Mouse (Mus musculus): ENCODE results near the gene Epm2a. TPM values are rescaled to one million over a fixed set of nuclear protein-coding genes. Genes with fewer than 3 reads are reported as not detected.
A peak's percentile ranks its signal among the peaks of the same experiment; 100 is the strongest.
"Not testable (repeated sequence)": the region's sequence is repeated elsewhere in the genome, so short reads cannot be mapped to it uniquely, and the experiment has no call there.

Gene Epm2a
- polyA plus RNA-seq, 1 experiment from 2014 or later, result 0.13 TPM

DNA sequence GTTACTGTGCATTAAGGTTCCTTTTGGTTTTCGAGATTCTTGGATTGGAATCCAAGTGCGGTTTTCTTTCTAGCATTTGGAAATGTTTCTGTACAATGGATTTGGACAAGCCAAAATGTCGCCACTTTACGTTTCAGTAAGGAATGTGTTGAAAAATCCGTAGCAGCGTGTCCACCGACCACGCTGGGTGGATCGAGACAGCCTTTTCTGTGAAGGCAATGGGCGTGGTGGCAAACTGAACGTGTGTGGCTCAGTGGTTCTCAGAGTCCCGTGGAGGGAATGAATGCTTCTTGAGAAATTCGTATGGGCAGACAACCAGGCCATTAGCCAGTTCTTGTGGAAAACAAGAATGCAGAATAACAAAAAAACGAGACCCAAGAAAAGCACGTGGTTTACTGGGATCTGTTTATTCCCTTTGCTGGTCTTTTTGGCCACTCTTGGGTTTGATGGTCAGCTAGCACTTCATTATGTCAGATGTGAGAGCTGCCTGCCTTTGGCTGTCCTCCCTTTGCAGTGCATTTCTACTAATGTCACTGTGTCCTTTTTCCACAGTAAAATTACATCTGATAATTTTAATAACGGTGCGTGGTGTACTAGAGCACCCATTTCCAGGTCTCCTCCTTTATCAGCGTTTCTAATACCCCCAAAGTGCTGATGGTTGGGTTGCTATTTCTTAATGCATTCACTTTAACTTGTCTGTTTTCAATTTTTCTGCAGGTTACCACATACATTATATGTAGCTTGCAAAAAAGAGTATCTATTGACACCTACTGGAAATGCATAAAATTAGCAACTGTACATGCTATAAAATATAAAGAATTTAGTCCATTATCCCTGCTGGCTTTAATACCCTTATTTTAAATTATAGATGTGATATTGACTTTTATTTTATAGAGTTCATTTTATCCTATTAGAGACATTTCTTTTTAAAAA lies 1.6 kb downstream of the Epm2a start:
- Histone ChIP-seq H3K9me3 (replicated peaks) (no peaks in the 10 kb centered on the region), H3K27ac (no peak overlapping the region), H3K4me1 (peaks cover 19% of the 10 kb centered on the region), H3K9ac (no peak overlapping the region), H3K4me3 (no peak overlapping the region), H3K27me3 (replicated peaks) (no peaks in the 10 kb centered on the region), H3K4me2 (peak overlapping the region; percentile 92), H3K36me3 (no peaks in the 10 kb centered on the region)
- WGBS (ENCODE audit: insufficient replicate concordance), result 65% methylated on average over 18 of the region's 18 CpGs
- no peak for ATAC-seq

DNA sequence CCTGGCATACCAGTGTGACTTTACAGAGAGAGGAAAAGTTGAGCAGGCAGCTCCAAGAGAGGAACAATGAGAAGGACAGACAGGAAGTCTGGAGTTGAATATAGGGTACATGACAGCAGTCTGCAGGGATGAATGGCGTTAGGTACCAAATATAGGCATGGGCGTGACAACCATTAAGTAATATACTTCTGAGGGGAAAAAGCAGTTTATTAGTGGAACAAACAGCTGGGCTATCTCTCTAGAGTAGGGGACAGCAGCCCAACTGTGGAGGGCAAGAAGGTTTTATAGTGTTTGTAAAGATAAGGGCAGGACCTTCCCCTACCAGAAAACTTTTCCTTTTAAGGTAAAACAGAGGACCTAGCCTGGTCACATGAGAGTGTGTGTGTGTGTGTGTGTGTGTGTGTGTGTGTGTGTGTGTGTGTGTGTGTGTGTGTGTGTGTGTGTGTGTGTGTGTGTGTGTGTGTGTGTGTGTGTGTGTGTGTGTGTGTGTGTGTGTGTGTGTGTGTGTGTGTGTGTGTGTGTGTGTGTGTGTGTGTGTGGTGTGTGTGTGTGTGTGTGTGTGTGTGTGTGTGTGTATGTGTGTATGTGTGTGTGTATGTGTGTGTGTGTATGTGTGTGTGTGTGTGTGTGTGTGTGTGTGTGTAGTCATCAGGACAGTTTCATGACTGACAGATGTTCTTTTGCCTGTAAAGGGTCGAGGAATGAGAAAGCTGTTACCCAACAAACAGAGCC lies 7.2 kb downstream of the Epm2a start:
- not testable (repeated sequence) for H3K4me3 ChIP-seq; H3K36me3 ChIP-seq; H3K4me2 ChIP-seq; H3K4me1 ChIP-seq; H3K27me3 ChIP-seq (replicated peaks); H3K9ac ChIP-seq; H3K27ac ChIP-seq; H3K9me3 ChIP-seq (replicated peaks)
- WGBS (ENCODE audit: insufficient replicate concordance), result 57% methylated on average over 3 of the region's 3 CpGs
- peak; percentile 73 for ATAC-seq

DNA sequence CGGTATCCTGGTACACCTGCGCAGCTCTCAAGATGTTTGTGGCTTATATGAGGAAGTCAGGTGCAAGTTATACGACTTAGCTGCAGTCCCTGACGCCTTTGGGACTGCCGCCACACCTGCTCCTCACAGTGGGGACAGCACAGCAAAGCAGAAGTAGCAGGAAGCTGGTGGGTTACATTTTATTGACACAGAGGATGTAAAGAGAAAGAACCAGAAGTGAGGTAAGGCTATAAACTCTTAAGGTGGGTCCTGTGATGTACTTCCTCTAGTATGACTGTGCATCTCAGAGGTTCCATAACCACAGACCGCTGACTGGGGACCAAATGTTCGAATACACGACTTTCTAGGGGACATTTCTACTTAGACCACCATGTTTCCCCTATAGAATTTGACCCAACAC lies 11.4 kb downstream of the Epm2a start:
- Histone ChIP-seq H3K4me1 (no peaks in the 10 kb centered on the region; the same call in 1 of the 2 replicates), H3K9ac (no peak overlapping the region), H3K27me3 (replicated peaks) (no peaks in the 10 kb centered on the region), H3K4me2 (no peak overlapping the region), H3K4me3 (no peak overlapping the region), H3K9me3 (replicated peaks) (no peaks in the 10 kb centered on the region), H3K36me3 (no peaks in the 10 kb centered on the region), H3K27ac (no peak overlapping the region)
- ATAC-seq, result no peak
- 70% methylated on average over 8 of the region's 8 CpGs for WGBS (ENCODE audit: insufficient replicate concordance)

GRCm38 (mm10) chr10:11361985-11362692 lies 18.9 kb downstream of the Epm2a start:
- 50% methylated on average over 5 of the region's 5 CpGs for WGBS (ENCODE audit: insufficient replicate concordance)
- H3K27ac ChIP-seq, result no peak overlapping the region
- H3K36me3 ChIP-seq, result no peaks in the 10 kb centered on the region
- no peak overlapping the region for H3K9ac ChIP-seq
- H3K27me3 ChIP-seq (replicated peaks), result no peaks in the 10 kb centered on the region
- H3K9me3 ChIP-seq (replicated peaks), result no peaks in the 10 kb centered on the region
- no peak for ATAC-seq
- H3K4me3 ChIP-seq, result no peak overlapping the region
- no peaks in the 10 kb centered on the region for H3K4me1 ChIP-seq
- no peak overlapping the region for H3K4me2 ChIP-seq

GRCm38 (mm10) chr10:11362896-11363487 lies 19.8 kb downstream of the Epm2a start:
- Histone ChIP-seq H3K36me3 (no peaks in the 10 kb centered on the region), H3K4me2 (no peak overlapping the region), H3K4me1 (no peaks in the 10 kb centered on the region), H3K27me3 (replicated peaks) (no peaks in the 10 kb centered on the region), H3K9me3 (replicated peaks) (no peaks in the 10 kb centered on the region), H3K9ac (no peak overlapping the region), H3K27ac (no peak overlapping the region), H3K4me3 (no peak overlapping the region)
- no peak for ATAC-seq
- 77% methylated on average over 12 of the region's 12 CpGs for WGBS (ENCODE audit: insufficient replicate concordance)

GRCm38 (mm10) chr10:11381302-11381701 lies 38.1 kb downstream of the Epm2a start:
- Histone ChIP-seq H3K4me1 (no peaks in the 10 kb centered on the region), H3K36me3 (no peaks in the 10 kb centered on the region), H3K9me3 (replicated peaks) (no peaks in the 10 kb centered on the region), H3K4me2 (no peak overlapping the region), H3K4me3 (no peak overlapping the region), H3K27ac (no peak overlapping the region), H3K27me3 (replicated peaks) (no peaks in the 10 kb centered on the region), H3K9ac (no peak overlapping the region)
- no peak for ATAC-seq
- WGBS (ENCODE audit: insufficient replicate concordance), result 59% methylated on average over 2 of the region's 2 CpGs

DNA sequence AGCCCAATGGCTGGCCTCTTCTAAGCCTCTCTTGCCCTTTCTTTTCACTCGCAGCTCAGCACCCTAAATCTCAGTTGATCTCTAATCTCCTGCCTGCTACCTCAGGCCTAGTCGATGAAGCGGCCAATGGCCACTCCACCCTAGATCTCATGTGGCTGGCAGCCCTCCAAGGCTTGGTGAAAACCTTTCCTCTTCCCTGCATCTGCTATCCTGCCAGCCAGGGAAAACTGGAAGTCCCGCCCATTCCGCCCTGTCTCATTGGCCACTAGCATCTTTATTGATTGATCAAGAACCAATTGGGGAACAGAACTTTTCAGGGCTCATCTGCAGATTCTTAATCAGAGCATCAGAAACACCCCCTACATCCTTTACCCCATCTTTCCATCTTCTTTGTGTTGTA lies 67.7 kb downstream of the Epm2a start:
- Histone ChIP-seq H3K27ac (no peak overlapping the region), H3K4me1 (no peaks in the 10 kb centered on the region), H3K27me3 (replicated peaks) (no peaks in the 10 kb centered on the region), H3K9me3 (replicated peaks) (no peaks in the 10 kb centered on the region), H3K4me3 (no peak overlapping the region), H3K4me2 (no peak overlapping the region), H3K9ac (no peak overlapping the region), H3K36me3 (no peaks in the 10 kb centered on the region)
- ATAC-seq, result no peak
- 75% methylated on average over 5 of the region's 5 CpGs for WGBS (ENCODE audit: insufficient replicate concordance)

- H3K4me1 ChIP-seq, result no peaks in the 10 kb centered on the region
- no peak overlapping the region for H3K27ac ChIP-seq
- no peak overlapping the region for H3K9ac ChIP-seq
- WGBS (ENCODE audit: insufficient replicate concordance), result 69% methylated on average over 3 of the region's 3 CpGs
- H3K4me2 ChIP-seq, result no peak overlapping the region
- ATAC-seq, result no peak
- no peaks in the 10 kb centered on the region for H3K27me3 ChIP-seq (replicated peaks)
- H3K4me3 ChIP-seq, result no peak overlapping the region
- no peaks in the 10 kb centered on the region for H3K9me3 ChIP-seq (replicated peaks)
- H3K36me3 ChIP-seq, result no peaks in the 10 kb centered on the region
Observed at GRCm38 (mm10) chr10:11420071-11420470, 76.9 kb downstream of the Epm2a start.

GRCm38 (mm10) chr10:11429059-11429812 lies 86.0 kb downstream of the Epm2a start:
- Histone ChIP-seq H3K27ac (no peak overlapping the region), H3K27me3 (replicated peaks) (no peaks in the 10 kb centered on the region), H3K36me3 (no peaks in the 10 kb centered on the region), H3K4me1 (no peaks in the 10 kb centered on the region), H3K4me3 (no peak overlapping the region), H3K9ac (no peak overlapping the region), H3K4me2 (no peak overlapping the region), H3K9me3 (replicated peaks) (no peaks in the 10 kb centered on the region)
- no peak for ATAC-seq
- WGBS (ENCODE audit: insufficient replicate concordance), result 76% methylated on average over 12 of the region's 12 CpGs

- ATAC-seq, result no peak
Observed at GRCm38 (mm10) chr10:11436961-11437360, 93.8 kb downstream of the Epm2a start.

DNA sequence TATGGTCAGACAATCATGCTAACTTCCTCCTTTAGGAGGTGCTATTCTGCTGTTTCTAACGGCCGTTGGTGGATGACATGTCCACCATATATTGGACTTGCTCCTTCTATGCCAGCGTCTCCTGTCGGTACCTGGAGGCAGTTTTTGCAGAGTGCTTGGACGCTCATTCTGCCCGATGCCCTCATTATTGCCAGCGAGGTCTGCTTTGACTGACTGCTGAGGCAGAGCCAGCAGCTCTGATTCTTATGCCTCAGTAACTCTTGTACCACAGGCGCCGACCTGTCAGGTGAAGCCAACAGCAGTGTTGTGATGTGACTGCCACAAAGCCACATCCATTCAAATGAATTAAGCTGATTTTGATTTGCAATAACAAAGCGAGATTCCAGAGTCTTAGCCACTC lies 95.3 kb downstream of the Epm2a start:
- 76% methylated on average over 10 of the region's 10 CpGs for WGBS (ENCODE audit: insufficient replicate concordance)
- Histone ChIP-seq H3K9ac (no peak overlapping the region), H3K4me1 (no peaks in the 10 kb centered on the region), H3K27me3 (replicated peaks) (no peaks in the 10 kb centered on the region), H3K36me3 (no peaks in the 10 kb centered on the region), H3K4me2 (no peak overlapping the region), H3K4me3 (no peak overlapping the region), H3K9me3 (replicated peaks) (no peaks in the 10 kb centered on the region), H3K27ac (no peak overlapping the region)
- no peak for ATAC-seq

More at GRCm38 (mm10) chr10:11436961-11437360, 93.8 kb downstream of the Epm2a start:
- Histone ChIP-seq H3K4me2 (no peak overlapping the region), H3K9ac (no peak overlapping the region), H3K36me3 (no peaks in the 10 kb centered on the region), H3K4me1 (no peaks in the 10 kb centered on the region), H3K9me3 (replicated peaks) (no peaks in the 10 kb centered on the region), H3K27ac (no peak overlapping the region), H3K4me3 (no peak overlapping the region), H3K27me3 (replicated peaks) (no peaks in the 10 kb centered on the region)
- WGBS (ENCODE audit: insufficient replicate concordance), result 57% methylated on average over 1 of the region's 1 CpGs
